Mouse (Mus musculus) retina, adult 2 months (tissue): Measurements from ENCODE around the gene Olfr1274-ps.
"Not testable (repeated sequence)": the region's sequence is repeated elsewhere in the genome, so short reads cannot be mapped to it uniquely, and the experiment has no call there.

ENCODE experiments used
- DNase-seq: peaks from one replicate; pipeline ENCODE4 v3.0.0-alpha.2; 2012; ENCODE audit warnings: low read depth, low spot score

Gene Olfr1274-ps

DNA sequence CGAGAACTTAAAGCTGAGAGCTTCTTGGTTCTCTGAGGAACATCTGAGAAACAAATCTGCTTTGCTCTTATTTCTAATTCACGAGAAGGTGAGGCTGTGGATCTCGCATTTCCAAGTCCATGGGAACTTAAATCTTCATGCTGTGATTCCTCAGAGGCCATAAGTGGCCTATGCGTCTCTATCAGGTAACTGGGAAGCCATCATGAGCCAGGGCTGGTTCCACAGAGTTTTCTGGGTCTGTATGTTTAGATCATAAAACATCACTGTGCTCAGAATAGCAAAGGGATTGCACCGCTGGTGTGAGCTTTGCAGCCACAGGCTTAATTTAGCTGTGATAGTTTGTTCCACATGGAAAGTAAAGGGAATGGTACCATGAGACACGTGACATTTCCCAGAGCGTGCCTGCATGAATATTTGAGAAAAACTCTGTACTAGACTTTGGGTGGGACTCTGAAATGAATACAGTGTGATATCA is at the start of gene Olfr1274-ps:
Gene Olfr1274-ps (plus strand): TSS at position 51 of the 475 bp plus-strand sequence.
- DNase-seq: not testable (repeated sequence)

DNA sequence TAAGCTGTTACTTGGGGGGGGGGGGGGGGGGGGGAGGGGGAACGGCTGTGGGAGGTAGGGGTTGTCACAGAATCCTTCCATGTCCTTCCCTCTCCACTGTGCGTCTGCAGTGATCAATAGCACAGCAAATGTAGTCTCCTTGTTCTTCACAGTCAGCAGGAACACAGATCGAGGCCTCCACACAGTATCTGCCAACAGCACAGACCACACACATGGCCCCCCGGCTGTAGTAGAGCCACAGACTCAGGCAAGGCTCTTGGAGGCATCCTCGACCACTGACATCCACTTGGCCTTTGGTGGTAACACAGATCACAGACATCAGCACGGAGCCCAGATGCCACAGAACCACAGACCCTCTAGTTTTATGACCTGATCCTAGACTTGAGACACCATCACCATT is 47.4 kb upstream of the Olfr1274-ps start:
- not testable (repeated sequence) for DNase-seq

DNA sequence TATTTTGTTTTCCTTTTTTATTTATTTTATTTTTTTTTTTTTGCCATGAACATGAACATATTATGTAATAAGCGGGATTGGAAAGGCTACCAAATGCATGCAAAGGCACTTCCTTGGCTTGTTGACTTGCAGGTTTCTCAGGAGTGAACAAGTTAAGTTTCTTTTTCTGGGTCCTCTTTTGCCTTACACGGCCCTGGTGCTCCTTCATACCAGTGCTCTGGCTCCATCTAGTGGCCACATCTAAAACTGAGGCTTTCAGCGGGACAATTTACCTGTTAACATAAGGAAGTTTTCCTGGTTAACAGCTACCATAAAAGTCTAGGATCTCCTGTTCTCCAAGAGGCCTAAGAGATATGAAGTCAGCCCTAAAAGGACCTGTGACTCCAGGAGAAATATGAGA is 46.9 kb upstream of the Olfr1274-ps start:
- DNase-seq: not testable (repeated sequence)

DNA sequence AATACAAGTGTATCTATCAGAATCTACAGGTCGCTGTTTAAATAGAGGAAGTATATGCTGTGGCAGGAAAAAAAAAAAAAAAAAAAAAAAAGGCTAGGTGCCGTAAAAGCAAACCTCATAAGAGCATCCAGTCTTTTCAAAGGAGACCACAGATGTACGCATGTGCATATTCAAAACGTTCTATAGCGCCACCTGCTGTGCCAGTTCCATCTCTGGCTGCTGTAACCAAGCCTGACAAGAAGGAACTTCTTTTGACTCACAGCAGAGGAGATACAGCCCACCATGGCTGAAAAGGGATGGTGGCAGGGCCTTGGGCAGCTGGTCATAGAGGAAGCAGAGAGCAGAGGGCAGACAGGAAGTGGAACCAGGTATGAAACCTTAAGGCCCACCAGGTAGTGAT is 39.3 kb upstream of the Olfr1274-ps start:
- DNase-seq: not testable (repeated sequence)

DNA sequence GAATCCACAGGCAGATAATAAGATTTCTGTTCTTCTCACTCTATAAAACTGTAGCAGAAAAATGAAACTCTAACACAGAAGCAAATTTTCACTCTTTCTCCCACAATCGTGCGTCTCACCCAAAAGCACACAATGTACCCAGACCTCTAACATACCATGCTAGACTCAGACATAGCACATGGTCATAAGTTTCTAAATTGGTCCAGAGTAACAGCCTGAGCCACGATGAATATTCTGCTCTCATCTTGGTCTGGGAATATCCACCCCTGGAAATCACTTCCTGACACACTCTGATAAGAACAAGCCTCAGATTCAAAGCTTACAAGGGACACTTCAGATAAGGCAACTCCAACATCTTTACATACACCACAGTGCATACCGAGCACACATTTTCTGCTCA is 38.3 kb upstream of the Olfr1274-ps start:
- DNase-seq: not testable (repeated sequence)

DNA sequence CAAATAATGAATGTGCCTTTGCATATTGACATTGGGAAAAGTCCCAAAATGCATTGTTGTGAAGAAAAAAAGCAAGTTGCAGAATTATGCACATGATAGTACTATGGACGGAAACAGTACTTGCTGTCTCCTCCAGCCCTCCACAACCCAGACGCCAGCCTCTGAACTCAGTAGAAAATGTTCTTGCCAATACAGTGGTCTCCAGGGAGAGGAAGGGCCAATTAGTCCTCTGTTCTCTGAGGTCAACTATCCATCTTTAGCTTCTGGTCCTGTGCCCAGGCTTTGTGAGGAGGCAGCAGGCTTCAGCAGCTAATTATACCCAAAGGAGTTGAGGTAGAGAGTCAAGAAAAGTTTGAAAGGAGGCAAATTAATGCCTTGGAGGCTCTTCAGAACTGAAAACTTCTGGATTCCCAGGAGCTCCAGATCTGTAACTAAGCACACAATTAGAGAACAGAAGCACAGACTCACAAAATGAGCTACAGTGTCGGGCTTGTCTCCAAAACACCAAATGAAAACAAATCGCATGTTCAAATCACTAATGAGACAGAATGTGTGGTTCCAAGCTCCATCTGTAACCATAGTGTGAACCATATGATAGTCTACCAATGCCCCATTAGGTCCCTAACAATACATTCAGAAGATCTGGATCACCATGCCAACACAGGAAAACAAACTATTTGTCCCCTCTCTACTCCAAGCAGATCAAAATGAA is 15.8 kb downstream of the Olfr1274-ps start:
- DNase-seq: not testable (repeated sequence)

DNA sequence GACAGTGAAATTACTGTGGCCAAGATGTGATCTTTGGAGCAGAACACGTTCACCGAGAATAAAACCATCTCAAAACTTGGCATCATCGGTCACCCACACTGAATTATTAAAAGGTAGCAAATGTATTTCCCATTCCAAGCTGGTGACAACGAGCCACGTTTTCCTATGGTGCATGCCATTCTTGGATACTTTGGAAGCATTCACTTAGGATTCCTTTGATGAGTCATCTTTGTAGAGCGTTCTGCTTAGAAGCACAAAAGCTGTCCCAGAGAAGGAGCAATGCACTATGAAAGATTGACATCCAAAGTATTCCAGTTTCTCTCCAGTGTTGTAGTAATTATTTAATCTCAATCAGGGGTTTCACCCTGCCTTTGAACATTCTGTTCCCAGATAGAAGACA is 23.8 kb downstream of the Olfr1274-ps start:
- DNase-seq: not testable (repeated sequence)

DNA sequence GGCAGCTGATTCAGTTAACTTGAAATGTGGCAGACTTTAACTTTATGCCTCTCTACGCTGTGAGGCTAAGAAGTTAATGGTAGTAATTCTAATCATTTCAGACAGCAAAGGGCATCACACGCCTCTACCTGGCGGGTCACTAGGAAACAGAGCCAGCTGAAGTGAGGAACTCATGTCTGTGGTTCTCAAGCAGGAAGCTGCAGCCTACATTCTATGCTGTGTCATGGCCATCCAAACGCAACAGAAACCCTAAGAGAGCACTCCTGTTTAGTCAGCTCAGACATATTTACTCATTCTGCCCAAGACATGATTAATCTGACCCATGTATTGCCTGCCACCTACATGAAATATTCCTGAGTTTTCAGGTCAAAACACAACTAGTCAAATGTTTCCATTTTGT is 26.5 kb downstream of the Olfr1274-ps start:
- not testable (repeated sequence) for DNase-seq

DNA sequence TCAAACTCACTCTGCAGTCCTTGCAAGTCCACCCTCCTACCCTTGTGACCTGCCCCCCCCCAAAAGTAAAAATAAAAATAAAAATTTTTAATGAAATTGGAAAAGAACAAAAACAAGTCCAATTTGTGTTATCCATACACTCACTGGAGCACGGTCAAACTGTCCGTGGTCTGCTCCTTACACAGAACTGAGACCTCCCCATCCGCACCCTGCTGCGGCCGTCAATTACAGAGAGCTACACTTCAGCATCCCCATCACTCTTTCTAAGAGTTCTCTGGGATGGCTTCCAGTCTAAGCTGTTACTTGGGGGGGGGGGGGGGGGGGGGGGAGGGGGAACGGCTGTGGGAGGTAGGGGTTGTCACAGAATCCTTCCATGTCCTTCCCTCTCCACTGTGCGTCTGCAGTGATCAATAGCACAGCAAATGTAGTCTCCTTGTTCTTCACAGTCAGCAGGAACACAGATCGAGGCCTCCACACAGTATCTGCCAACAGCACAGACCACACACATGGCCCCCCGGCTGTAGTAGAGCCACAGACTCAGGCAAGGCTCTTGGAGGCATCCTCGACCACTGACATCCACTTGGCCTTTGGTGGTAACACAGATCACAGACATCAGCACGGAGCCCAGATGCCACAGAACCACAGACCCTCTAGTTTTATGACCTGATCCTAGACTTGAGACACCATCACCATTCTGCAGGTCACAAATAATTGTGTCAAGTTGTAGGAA is 30.7 kb downstream of the Olfr1274-ps start:
- DNase-seq: not testable (repeated sequence)

DNA sequence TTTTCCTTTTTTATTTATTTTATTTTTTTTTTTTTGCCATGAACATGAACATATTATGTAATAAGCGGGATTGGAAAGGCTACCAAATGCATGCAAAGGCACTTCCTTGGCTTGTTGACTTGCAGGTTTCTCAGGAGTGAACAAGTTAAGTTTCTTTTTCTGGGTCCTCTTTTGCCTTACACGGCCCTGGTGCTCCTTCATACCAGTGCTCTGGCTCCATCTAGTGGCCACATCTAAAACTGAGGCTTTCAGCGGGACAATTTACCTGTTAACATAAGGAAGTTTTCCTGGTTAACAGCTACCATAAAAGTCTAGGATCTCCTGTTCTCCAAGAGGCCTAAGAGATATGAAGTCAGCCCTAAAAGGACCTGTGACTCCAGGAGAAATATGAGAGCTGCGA is 31.3 kb downstream of the Olfr1274-ps start:
- not testable (repeated sequence) for DNase-seq

DNA sequence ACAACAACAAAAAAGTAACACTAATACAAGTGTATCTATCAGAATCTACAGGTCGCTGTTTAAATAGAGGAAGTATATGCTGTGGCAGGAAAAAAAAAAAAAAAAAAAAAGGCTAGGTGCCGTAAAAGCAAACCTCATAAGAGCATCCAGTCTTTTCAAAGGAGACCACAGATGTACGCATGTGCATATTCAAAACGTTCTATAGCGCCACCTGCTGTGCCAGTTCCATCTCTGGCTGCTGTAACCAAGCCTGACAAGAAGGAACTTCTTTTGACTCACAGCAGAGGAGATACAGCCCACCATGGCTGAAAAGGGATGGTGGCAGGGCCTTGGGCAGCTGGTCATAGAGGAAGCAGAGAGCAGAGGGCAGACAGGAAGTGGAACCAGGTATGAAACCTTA is 39.0 kb downstream of the Olfr1274-ps start:
- not testable (repeated sequence) for DNase-seq

DNA sequence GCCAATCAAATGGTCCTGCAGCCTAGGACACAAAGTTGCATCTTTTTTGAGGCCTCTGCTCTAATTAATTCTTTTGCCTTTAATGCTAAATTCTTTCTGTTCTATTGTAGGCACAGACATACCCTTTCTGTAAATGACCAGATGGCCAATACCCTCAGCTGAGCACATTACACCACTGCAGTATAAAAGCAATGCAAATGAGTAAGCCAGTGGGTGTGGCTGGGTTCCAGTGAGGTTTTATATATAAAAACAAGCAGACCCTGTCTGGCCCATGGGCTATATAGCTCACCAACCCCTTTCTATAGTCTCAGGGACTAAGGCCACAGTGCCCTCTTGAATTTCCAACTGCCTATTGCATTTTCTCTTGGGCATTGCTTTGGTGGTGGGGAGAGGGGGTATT is 41.7 kb downstream of the Olfr1274-ps start:
- not testable (repeated sequence) for DNase-seq

DNA sequence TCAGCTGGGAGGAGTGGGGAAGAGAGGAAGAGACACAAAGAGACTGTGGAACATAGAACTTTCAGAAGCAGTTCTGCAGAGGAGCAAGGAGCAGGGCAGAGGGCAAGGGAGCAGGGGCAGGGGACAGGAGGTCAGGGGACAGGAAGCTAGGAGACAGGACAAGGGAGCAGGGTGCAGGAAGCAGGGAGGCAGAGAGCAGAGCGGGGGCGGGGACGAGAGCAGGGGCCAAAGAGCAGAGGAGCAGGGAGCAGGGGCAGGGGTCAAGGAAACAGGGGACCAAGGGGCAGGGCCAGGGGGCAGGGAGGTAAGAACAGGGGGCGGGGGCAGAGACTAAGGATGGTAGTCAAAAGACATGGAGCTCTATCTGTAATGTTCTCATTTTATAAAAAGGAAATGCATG is 43.3 kb downstream of the Olfr1274-ps start:
- DNase-seq: not testable (repeated sequence)

DNA sequence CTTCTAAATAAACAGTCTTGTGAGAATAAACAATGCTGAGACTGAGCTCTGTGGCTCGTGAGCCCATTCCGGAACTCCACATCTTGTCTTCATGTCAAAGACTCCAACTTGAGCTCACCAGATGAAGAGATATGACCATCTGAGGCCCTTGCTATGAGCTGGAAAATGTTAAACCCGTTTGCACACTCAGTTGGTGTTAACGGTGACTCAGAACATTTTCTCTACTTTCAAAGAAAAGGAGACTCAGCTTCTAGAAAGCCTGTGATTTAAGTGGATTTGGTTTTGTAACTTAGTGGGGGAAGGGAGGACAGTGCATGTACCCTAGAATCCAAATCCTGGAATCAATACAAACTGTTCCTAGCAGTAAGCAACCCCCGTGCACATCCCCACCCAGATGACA is 45.3 kb downstream of the Olfr1274-ps start:
- DNase-seq: no peak

DNA sequence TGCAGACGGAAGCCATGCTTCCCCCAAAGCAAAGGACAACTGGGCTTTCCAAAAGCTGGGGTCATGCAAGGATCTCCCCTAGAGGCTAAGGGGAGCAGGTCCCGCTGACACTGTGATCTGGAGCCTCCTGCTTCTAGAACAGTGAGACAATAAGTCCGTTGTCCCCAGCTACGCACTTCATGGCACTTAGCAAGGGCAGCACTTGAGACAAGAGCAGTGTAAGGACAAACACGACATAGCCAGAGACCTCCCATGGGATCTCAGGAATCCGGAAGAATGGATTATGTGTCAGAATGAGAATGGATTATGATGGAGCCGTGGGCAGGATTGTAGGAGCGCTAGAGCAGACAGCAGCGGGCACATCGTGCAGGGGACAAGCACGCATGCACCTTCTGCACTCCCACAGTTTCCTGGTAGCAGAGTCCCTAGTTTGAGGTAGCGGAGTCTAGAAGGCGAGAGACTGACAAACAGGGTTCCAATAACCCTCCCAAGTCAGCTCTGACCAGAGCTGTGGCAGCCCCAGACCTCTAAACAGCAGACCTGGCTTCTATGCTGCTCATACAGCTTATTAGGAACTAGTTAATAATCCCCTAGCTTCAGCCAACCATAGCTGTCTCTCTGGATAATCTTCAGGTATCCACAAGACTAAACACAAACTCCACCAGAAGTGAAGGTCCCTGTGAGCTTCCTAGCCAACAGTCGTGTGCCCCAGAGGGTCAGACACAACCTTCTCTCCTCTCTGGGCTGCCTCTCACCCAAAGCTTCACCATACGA is 50.7 kb downstream of the Olfr1274-ps start:
- no peak for DNase-seq

DNA sequence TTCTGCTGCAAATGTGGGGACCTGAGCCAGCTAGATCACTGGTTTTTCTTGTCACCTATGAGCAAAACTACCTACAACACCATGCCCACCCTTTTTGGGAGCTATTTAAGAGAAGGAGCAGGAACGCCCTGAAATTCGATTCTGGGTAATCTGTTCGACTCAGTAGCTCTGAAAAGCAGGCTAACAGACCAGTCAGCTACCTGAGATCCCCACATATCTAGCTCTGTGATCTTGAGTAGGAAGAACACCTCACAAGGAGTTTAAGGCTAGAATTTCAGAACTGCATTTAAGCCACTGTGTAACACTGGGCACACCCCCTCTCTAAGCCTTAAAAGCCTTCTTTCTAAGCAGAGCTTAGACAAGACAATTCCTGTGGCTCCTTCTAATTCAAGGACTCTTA is 53.9 kb downstream of the Olfr1274-ps start:
- DNase-seq: no peak
